Mouse (Mus musculus) liver, adult 2 months (tissue): Measurements from ENCODE around the gene Zmiz2.

Experiments used
- CTCF ChIP-seq: fragments of 200-500 bp; IDR thresholded peaks from 2 replicates; pipeline ENCODE4 v1.5.1; 2011; ENCODE audit warnings: low read depth, low read length, control low read depth
- POLR2A ChIP-seq: fragments of 200-500 bp; IDR thresholded peaks from 2 replicates; pipeline ENCODE4 v1.6.1; 2011; ENCODE audit warnings: low read length, control low read depth; ENCODE audit not compliant: insufficient read depth; ENCODE audit errors: extremely low read depth

DNA sequence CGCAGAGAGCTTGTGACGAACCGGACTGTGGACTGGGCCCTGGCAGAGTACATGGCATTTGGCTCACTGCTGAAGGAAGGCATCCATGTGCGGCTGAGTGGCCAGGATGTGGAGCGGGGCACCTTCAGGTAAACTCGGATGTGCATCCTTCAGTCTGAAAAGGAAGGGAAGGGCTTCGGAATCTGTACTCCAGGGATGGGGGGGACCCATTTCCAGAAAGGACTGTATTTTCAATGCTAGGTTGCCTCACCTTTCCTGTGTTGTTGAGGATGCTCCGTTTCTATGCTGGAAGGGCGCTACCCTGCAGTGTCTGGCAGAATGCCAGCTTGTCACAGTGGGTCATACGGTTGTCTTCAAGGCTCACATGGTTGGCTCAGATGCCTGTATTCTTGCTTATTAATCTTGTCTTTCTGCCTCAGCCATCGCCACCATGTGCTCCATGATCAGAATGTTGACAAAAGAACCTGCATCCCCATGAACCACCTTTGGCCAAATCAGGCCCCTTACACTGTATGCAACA lies 40.1 kb upstream of the Zmiz2 start:
- TF ChIP-seq POLR2A (no peak), CTCF (no peak)
